Mouse (Mus musculus) thymus, adult 2 months (tissue): ENCODE data around the gene Tbc1d24. TPM values are rescaled to one million over a fixed set of nuclear protein-coding genes. Genes with fewer than 3 reads are reported as not detected.

Experiments
- DNase-seq: peaks from one replicate; pipeline ENCODE4 v3.0.0; 2021
- H3K27ac ChIP-seq: fragments of 200-500 bp; 2 replicates; pipeline ENCODE4 v1.5.1; 2012; ENCODE audit warnings: low read length, control low read depth; ENCODE audit not compliant: control insufficient read depth, insufficient read depth
- H3K27me3 ChIP-seq: fragments of 200-500 bp; 2 replicates; pipeline ENCODE4 v1.6.1; 2012; ENCODE audit warnings: mild to moderate bottlenecking, low read length, moderate library complexity, mixed read lengths; ENCODE audit not compliant: control insufficient read depth, insufficient read depth
- H3K36me3 ChIP-seq: fragments of 200-500 bp; 2 replicates; pipeline ENCODE4 v1.6.1; 2012; ENCODE audit warnings: mild to moderate bottlenecking, low read length, moderate library complexity; ENCODE audit not compliant: control insufficient read depth, insufficient read depth
- H3K4me1 ChIP-seq: fragments of 200-500 bp; replicated peaks from 2 replicates; pipeline ENCODE4 v1.6.1; 2012; ENCODE audit warnings: low read length; ENCODE audit not compliant: control insufficient read depth, insufficient read depth
- H3K4me3 ChIP-seq: fragments of 200-500 bp; 2 replicates; pipeline ENCODE4 v1.5.1; 2012; ENCODE audit warnings: mild to moderate bottlenecking, low read length, control low read depth, moderate library complexity; ENCODE audit not compliant: control insufficient read depth, insufficient read depth
- CTCF ChIP-seq: fragments of 200-500 bp; IDR thresholded peaks from 2 replicates; pipeline ENCODE4 v1.5.1; 2012; ENCODE audit warnings: mild to moderate bottlenecking, control low read depth, low read length, moderate library complexity, borderline replicate concordance; ENCODE audit not compliant: control insufficient read depth, poor library complexity, insufficient read depth; ENCODE audit errors: extremely low read depth
- POLR2A ChIP-seq: fragments of 200-500 bp; IDR thresholded peaks from 2 replicates; pipeline ENCODE4 v1.6.1; 2012; ENCODE audit warnings: mild to moderate bottlenecking, low read length, control low read depth, moderate library complexity; ENCODE audit not compliant: control insufficient read depth, poor library complexity, insufficient read depth; ENCODE audit errors: extremely low read depth
- WGBS: fragments of 180-500 bp; shearing (Covaris S2); methylation state at CpG from one replicate; pipeline ENCODE4 v1.1.7; 2018; 5-methylcytosine and 5-hydroxymethylcytosine counted together
- polyA plus RNA-seq: library from polyadenylated mRNA; depleted of rRNA; stranded (reverse); fragments of >200 nt; gene quantifications from 2 replicates; pipeline ENCODE4 v1.2.3, GENCODE M21; 2012

The Tbc1d24 gene
- polyA plus RNA-seq, 1 experiment: 14.5 TPM

- H3K27ac ChIP-seq: no peak overlapping the region
- no peaks in the 10 kb centered on the region for H3K36me3 ChIP-seq
- H3K4me3 ChIP-seq: no peak overlapping the region
- TF ChIP-seq POLR2A (no peak), CTCF (no peak)
- H3K27me3 ChIP-seq: no peaks in the 10 kb centered on the region
- WGBS: 97% methylated on average over 9 of the region's 9 CpGs
- H3K4me1 ChIP-seq: peaks cover 8% of the 10 kb centered on the region
- DNase-seq: no peak
Measured at GRCm38 (mm10) chr17:24155742-24156141, 49.6 kb downstream of the Tbc1d24 start.

- DNase-seq: no peak
- Histone ChIP-seq H3K27me3 (no peaks in the 10 kb centered on the region), H3K4me1 (peaks cover 8% of the 10 kb centered on the region), H3K4me3 (no peak overlapping the region), H3K27ac (no peak overlapping the region), H3K36me3 (no peaks in the 10 kb centered on the region)
- WGBS: 85% methylated on average over 3 of the region's 3 CpGs
- no peak for TF ChIP-seq POLR2A
Measured at GRCm38 (mm10) chr17:24154463-24154862, 50.9 kb downstream of the Tbc1d24 start.

GRCm38 (mm10) chr17:24151890-24152563, 53.3 kb downstream of the Tbc1d24 start:
- H3K4me1 ChIP-seq: peaks cover 8% of the 10 kb centered on the region
- H3K4me3 ChIP-seq: peak overlapping the region; percentile 48
- no peaks in the 10 kb centered on the region for H3K36me3 ChIP-seq
- no peak overlapping the region for H3K27ac ChIP-seq
- under 1% methylated on average over 26 of the region's 26 CpGs for WGBS
- H3K27me3 ChIP-seq: no peaks in the 10 kb centered on the region
- peak; percentile 88 for DNase-seq
- TF ChIP-seq CTCF (peak; percentile 91), POLR2A (0 out of 2 replicates have a peak, but pooled peaks have one; percentile 26)

GRCm38 (mm10) chr17:24151382-24151781, 54.0 kb downstream of the Tbc1d24 start:
- TF ChIP-seq CTCF (no peak), POLR2A (no peak)
- Histone ChIP-seq H3K36me3 (no peaks in the 10 kb centered on the region), H3K27ac (no peak overlapping the region), H3K4me1 (peaks cover 8% of the 10 kb centered on the region), H3K27me3 (no peaks in the 10 kb centered on the region), H3K4me3 (no peak overlapping the region)
- no peak for DNase-seq
- WGBS: 26% methylated on average over 7 of the region's 7 CpGs

DNA sequence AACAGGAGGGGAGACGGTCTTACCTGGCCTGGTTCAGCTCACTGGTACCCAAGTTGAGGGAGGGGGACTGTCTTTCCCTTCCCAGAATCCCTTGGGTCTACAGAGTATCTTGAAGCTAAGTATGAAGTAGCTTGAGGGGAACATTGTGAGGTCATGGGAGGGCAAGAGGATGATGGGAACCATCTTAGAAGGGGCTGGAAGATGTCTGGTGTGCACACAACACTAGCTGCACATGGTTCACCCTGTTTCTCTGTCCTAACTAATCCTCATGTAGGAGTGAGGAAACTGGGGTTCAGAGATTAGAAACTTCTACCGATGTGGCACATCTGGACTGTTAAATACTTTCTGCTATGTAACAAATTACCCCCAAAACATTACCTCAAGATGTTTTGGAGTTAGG, 54.5 kb downstream of the Tbc1d24 start, which contains the start of gene Pdpk1:
Pdpk1 (minus strand) TSS at position 101 of the 400 bp plus-strand sequence.
- TF ChIP-seq CTCF (no peak), POLR2A (no peak)
- DNase-seq: no peak
- 95% methylated on average over 2 of the region's 2 CpGs for WGBS
- Histone ChIP-seq H3K4me3 (peak within 1 kb of the TSS; percentile 48), H3K36me3 (no peaks in the 10 kb centered on the region), H3K27ac (no peak within 1 kb of the TSS), H3K27me3 (no peaks in the 10 kb centered on the region), H3K4me1 (peaks cover 8% of the 10 kb centered on the region)

- WGBS: 96% methylated on average over 7 of the region's 7 CpGs
- Histone ChIP-seq H3K36me3 (no peaks in the 10 kb centered on the region), H3K27ac (no peak overlapping the region), H3K4me3 (no peak overlapping the region), H3K4me1 (peaks cover 8% of the 10 kb centered on the region), H3K27me3 (no peaks in the 10 kb centered on the region)
- no peak for DNase-seq
- TF ChIP-seq CTCF: no peak
Measured at GRCm38 (mm10) chr17:24149421-24149820, 55.9 kb downstream of the Tbc1d24 start.

- no peak for DNase-seq
- Histone ChIP-seq H3K27me3 (no peaks in the 10 kb centered on the region), H3K4me3 (no peak overlapping the region), H3K36me3 (no peaks in the 10 kb centered on the region), H3K4me1 (peaks cover 13% of the 10 kb centered on the region), H3K27ac (no peak overlapping the region)
- TF ChIP-seq CTCF: no peak
- no peak for TF ChIP-seq POLR2A
- WGBS: 86% methylated on average over 2 of the region's 2 CpGs
Measured at GRCm38 (mm10) chr17:24142897-24143296, 62.5 kb downstream of the Tbc1d24 start.
